Mouse (Mus musculus) thymus, postnatal 0 days (tissue): Measurements from ENCODE around the gene Grm1. TPM values are rescaled to one million over a fixed set of nuclear protein-coding genes. Genes with fewer than 3 reads are reported as not detected.

Experiments
- DNase-seq: peaks from one replicate; pipeline ENCODE4 v3.0.0-alpha.2; 2015; ENCODE audit warnings: low spot score
- polyA plus RNA-seq: library from polyadenylated mRNA; unstranded; fragments of >200 nt; fragmentation: Nextera tagmentation; extraction: Ambion mirVana; gene quantifications from 2 replicates; pipeline ENCODE4 v1.2.1, GENCODE M21; 2015

Grm1 gene
- polyA plus RNA-seq, 1 experiment from 2014 or later: not detected

GRCm38 (mm10) chr10:10971311-10971710 lies 110.8 kb downstream of the Grm1 start:
- no peak for DNase-seq

- no peak for DNase-seq
Measured at GRCm38 (mm10) chr10:10964490-10965150, 117.5 kb downstream of the Grm1 start.

GRCm38 (mm10) chr10:10950557-10950956 lies 131.6 kb downstream of the Grm1 start:
- no peak for DNase-seq

- no peak for DNase-seq
Measured at GRCm38 (mm10) chr10:10949172-10949571, 133.0 kb downstream of the Grm1 start.

GRCm38 (mm10) chr10:10947531-10947930 lies 134.6 kb downstream of the Grm1 start:
- no peak for DNase-seq

- no peak for DNase-seq
Measured at GRCm38 (mm10) chr10:10944003-10944402, 138.2 kb downstream of the Grm1 start.

GRCm38 (mm10) chr10:10942248-10942647 lies 139.9 kb downstream of the Grm1 start:
- DNase-seq: no peak

GRCm38 (mm10) chr10:10935806-10936205 lies 146.3 kb downstream of the Grm1 start:
- no peak for DNase-seq

GRCm38 (mm10) chr10:10929672-10930071 lies 152.5 kb downstream of the Grm1 start:
- DNase-seq: no peak

GRCm38 (mm10) chr10:10928798-10929366 lies 153.3 kb downstream of the Grm1 start:
- DNase-seq: no peak

GRCm38 (mm10) chr10:10917857-10918399 lies 164.2 kb downstream of the Grm1 start:
- no peak for DNase-seq

GRCm38 (mm10) chr10:10913621-10914020 lies 168.5 kb downstream of the Grm1 start:
- DNase-seq: no peak

- no peak for DNase-seq
Measured at GRCm38 (mm10) chr10:10890221-10890620, 191.9 kb downstream of the Grm1 start.

GRCm38 (mm10) chr10:10888521-10888920 lies 193.6 kb downstream of the Grm1 start:
- no peak for DNase-seq

- no peak for DNase-seq
Measured at GRCm38 (mm10) chr10:10884992-10885391, 197.2 kb downstream of the Grm1 start.

GRCm38 (mm10) chr10:10872142-10872541 lies 210.0 kb downstream of the Grm1 start:
- DNase-seq: no peak

- no peak for DNase-seq
Measured at GRCm38 (mm10) chr10:10870271-10870670, 211.9 kb downstream of the Grm1 start.

GRCm38 (mm10) chr10:10866278-10866677 lies 215.9 kb downstream of the Grm1 start:
- no peak for DNase-seq

GRCm38 (mm10) chr10:10864759-10865158 lies 217.4 kb downstream of the Grm1 start:
- no peak for DNase-seq

GRCm38 (mm10) chr10:10847376-10848286 lies 234.5 kb downstream of the Grm1 start:
- no peak for DNase-seq

- no peak for DNase-seq
Measured at GRCm38 (mm10) chr10:10845059-10845685, 237.0 kb downstream of the Grm1 start.
